Mouse (Mus musculus): ENCODE data around the gene Sema5a. TPM values are rescaled to one million over a fixed set of nuclear protein-coding genes. Genes with fewer than 3 reads are reported as not detected.

Sema5a gene
- total and polyA plus RNA-seq, 3 experiments: 0.17 to 0.27 (median 0.17) TPM

DNA sequence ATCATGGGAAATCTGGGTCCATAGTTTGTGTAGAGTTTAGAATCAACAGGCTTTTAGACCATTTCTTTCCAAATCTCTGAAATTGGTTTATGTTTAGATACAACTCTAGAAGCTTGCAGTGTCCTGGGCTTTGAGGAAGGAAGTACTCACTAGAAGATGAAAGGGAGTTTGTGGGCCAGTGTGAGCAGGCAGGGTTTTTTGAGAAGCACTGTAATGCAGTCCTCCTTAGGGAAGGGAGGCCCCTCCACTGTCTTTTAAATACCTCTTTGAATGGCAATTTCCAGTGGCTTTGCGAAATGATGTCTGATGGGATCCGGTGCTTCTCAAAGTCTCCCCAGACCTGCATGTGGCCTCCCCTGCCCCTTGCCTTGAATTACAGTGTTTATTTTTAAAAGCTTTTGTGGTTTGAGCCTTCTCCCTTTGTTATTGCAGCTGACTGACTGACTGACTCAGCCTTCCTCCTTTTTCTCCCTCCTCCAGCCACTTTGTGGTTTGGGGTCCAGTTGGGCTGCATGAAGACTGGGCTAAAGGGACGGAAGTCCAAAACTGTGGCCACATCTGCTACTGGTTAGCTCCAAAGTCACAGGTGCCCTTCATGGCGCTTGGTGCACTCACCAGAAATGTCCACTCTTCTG lies 83.9 kb downstream of the Sema5a start:
- no peak overlapping the region for H3K4me3 ChIP-seq (replicated peaks in 1 of 3; ENCODE audit: low read depth in 2 of 3, low read length in 2 of 3, poor library complexity in 1 of 3)
- TF ChIP-seq ZNF384 (IDR thresholded peaks at IDR 0.05; ENCODE audit: low read depth, low read length): no peak
- TF ChIP-seq ETS1 (conservative IDR thresholded peaks at IDR 0.05; ENCODE audit: low read depth, low read length): peak; percentile 39
- TF ChIP-seq E2F4 (IDR thresholded peaks at IDR 0.05; ENCODE audit: insufficient replicate concordance, low read depth, low read length): no peak
- TF ChIP-seq EP300 (IDR thresholded peaks at IDR 0.05; ENCODE audit: low read length): peak; percentile 20; the same call in 1 of the 2 replicates
- TF ChIP-seq CHD2 (IDR thresholded peaks at IDR 0.05; ENCODE audit: low read length): no peak
- H3K9ac ChIP-seq (ENCODE audit: insufficient read depth, low read depth): no peak overlapping the region
- peaks cover 0 to 16% of the 10 kb centered on the region in 2 experiments; a peak in 2 of 4 replicates for H3K4me1 ChIP-seq (ENCODE audit: control insufficient read depth in 1 of 2, insufficient read depth in 2 of 2)
- no peak overlapping the region for H3K27ac ChIP-seq (ENCODE audit: insufficient read depth, low read depth)
- in situ Hi-C loops (cut with MboI; ENCODE audit: low pct_ligation_motif_present, low pct_unique_long_range_greater_than_20kb, low sequenced_read_pairs) (no loop called here), dilution Hi-C loops (cut with MboI; ENCODE audit: extremely low pct_ligation_motif_present, extremely low pct_unique_long_range_greater_than_20kb, low sequenced_read_pairs) (no loop called here)
- no peaks in the 10 kb centered on the region for H3K27me3 ChIP-seq (replicated peaks)
- H3K79me2 ChIP-seq (replicated peaks; ENCODE audit: control insufficient read depth, extremely low read depth, insufficient read depth, poor library complexity, severe bottlenecking): no peaks in the 10 kb centered on the region
- H3K9me3 ChIP-seq (replicated peaks; ENCODE audit: low read length): no peaks in the 10 kb centered on the region
- H3K4me2 ChIP-seq (ENCODE audit: insufficient read depth, low read depth, poor library complexity, severe bottlenecking): no peak overlapping the region
- DNase-seq (ENCODE audit: extremely low read depth): peak; percentile 29
- H3K36me3 ChIP-seq (replicated peaks in 1 of 2; ENCODE audit: control insufficient read depth in 1 of 2, insufficient read depth in 1 of 2, low read length in 1 of 2): no peaks in the 10 kb centered on the region

- H3K9me3 ChIP-seq (replicated peaks; ENCODE audit: low read length): no peaks in the 10 kb centered on the region
- in situ Hi-C loops (cut with MboI; ENCODE audit: low pct_ligation_motif_present, low pct_unique_long_range_greater_than_20kb, low sequenced_read_pairs): no loop called here
- no peaks in the 10 kb centered on the region for H3K36me3 ChIP-seq (replicated peaks in 1 of 2; ENCODE audit: control insufficient read depth in 1 of 2, insufficient read depth in 1 of 2, low read length in 1 of 2)
- H3K4me3 ChIP-seq (replicated peaks in 1 of 3; ENCODE audit: low read depth in 2 of 3, low read length in 2 of 3, poor library complexity in 1 of 3): no peak overlapping the region
- H3K27ac ChIP-seq (ENCODE audit: insufficient read depth, low read depth): no peak overlapping the region
- no peak overlapping the region for H3K9ac ChIP-seq (ENCODE audit: insufficient read depth, low read depth)
- dilution Hi-C loops (cut with MboI; ENCODE audit: extremely low pct_ligation_motif_present, extremely low pct_unique_long_range_greater_than_20kb, low sequenced_read_pairs): no loop called here
- H3K4me1 ChIP-seq (ENCODE audit: control insufficient read depth in 1 of 2, insufficient read depth in 2 of 2): peaks cover 0 to 16% of the 10 kb centered on the region in 2 experiments; a peak in 2 of 4 replicates
- H3K27me3 ChIP-seq (replicated peaks): no peaks in the 10 kb centered on the region
- H3K4me2 ChIP-seq (ENCODE audit: insufficient read depth, low read depth, poor library complexity, severe bottlenecking): no peak overlapping the region; the same call in 1 of the 2 replicates
- no peak for DNase-seq (ENCODE audit: extremely low read depth)
- TF ChIP-seq RAD21 (IDR thresholded peaks at IDR 0.05; ENCODE audit: low read depth, low read length) (no peak), SIN3A (IDR thresholded peaks at IDR 0.05; ENCODE audit: low read length) (no peak), MAZ (IDR thresholded peaks at IDR 0.05; ENCODE audit: low read depth, low read length) (no peak), USF1 (IDR thresholded peaks at IDR 0.05; ENCODE audit: low read depth, low read length) (no peak), POLR2A (IDR thresholded peaks at IDR 0.05; ENCODE audit: low read depth, low read length) (no peak), PAX5 (IDR thresholded peaks at IDR 0.05; ENCODE audit: low read length) (no peak), MAX (IDR thresholded peaks at IDR 0.05; ENCODE audit: low read length) (no peak), HCFC1 (IDR thresholded peaks at IDR 0.05; ENCODE audit: low read depth, low read length) (no peak)
- H3K79me2 ChIP-seq (replicated peaks; ENCODE audit: control insufficient read depth, extremely low read depth, insufficient read depth, poor library complexity, severe bottlenecking): no peaks in the 10 kb centered on the region
Measured at GRCm38 (mm10) chr15:32329670-32330330, 85.2 kb downstream of the Sema5a start.

Measured in CH12.LX (cell line).